Mouse (Mus musculus) kidney, postnatal 10 days (tissue): ENCODE measurements at regions not wholly inside any gene's neighbourhood (a gene's known extent, or its start where the extent isn't known, plus 50 kb on each side); places are given as distances from the start of the nearest gene placed in this dataset.

ENCODE experiments used
- DNase-seq: peaks from one replicate; pipeline ENCODE4 v3.0.0; 2021; ENCODE audit warnings: mixed read lengths

DNA sequence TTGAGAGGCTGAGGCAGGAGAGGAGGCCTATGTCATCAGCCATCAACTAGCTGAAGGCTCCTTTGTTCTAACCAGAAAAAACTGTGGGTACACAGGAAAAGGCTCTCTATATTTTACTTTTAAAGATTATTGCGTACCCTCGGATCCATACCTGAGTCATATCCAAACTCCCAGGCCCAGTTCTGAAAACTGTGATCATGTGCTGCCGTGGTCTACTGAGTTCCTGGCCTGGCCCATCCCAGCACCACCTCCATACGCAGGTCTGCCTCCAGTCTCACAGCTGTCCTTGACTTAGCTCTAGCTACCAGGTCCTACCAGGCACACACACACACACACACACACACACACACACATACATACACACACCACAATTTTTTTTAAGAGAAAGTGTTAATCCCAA, 87.0 kb upstream of the Hs6st1 start:
- DNase-seq = no peak

DNA sequence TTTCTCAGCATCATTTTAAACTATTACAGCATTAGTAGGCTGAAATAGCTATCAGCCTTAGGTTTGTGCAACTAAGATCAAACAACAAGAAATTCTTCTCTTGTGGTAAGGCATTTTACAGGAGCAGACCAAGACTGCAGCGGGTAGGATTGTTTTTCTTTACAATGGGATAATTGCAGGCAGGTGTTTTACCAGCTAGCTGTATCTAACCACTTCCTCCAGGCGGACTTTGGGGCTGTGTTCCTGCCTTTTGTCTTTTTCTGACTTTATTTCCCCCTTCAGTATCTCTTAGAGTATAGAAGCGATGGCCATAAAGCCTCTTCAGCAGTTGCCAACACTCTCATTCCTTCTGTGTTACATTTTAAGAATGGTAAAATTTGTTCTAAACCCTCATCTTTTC, 84.8 kb upstream of the Hs6st1 start:
- DNase-seq = no peak

DNA sequence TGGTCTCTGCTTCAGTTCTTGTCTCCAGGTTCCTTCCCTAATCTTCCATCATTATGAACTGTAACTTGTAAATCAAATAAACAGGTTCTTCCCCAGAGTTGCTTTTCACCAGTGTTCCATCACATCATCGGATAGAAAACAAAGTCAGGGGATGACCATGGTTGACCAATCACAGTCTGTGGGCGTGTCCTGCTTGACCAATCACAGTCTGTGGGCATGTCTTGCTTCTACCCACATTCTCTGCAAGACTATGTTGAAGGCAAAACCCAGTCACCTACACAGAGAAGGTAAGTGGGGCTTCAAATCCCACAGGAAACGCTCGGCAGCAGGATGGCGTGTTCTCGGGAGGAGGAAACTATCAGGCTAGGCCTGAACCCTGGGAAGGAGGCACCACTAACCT, 82.9 kb upstream of the Hs6st1 start:
- DNase-seq = no peak

DNA sequence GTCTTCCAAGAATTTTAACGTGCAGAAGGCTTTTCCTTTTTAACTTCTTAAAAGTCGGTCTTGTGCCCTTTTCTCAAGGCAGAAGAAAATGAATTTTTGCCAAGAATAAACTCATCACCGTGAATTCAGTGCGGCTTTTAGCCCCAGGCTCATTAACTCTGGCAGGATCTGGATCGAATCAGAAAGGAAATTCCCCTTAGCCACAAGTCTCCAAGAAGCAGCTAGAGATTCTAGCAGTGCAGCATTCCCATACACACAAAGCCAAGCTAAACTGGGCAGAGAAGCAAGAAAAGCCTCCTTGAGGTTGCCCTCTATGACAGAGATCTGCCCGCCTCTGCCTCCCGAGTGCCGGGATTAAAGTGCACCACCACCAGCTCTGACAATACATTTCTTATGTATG, 81.5 kb upstream of the Hs6st1 start:
- DNase-seq = no peak

DNA sequence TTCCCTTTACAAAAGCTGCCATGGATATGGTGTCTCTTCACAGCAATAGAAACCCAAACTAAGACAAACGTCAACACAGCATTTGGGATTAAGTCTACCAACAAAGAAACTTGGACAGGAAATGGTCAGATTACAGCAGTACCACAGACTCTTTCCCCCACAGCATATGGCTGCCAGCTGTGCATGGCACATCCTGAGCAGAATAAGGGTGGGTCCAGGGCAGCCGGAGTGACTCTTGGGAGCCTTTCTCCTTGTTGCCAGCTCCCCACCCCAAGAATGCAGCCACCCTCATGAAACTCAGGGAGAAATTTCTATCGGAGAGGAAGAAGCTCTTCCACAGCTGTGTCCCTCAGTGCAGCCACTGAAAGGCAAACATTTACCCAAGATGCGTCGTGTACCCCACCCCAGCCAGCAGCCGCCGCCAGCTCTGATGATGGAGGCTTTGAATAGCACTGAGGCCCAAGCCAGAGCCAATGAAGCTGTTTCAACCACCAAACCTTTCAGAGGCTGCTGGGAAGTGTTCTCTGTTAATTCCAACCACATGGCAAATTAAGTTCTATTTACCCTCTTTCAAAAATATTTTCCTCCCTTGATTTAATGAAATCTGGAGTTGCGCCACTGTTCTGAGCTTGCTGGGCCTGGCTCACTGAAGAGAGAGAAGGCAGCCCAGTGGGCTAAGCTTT, 75.8 kb upstream of the Hs6st1 start:
- no peak for DNase-seq

DNA sequence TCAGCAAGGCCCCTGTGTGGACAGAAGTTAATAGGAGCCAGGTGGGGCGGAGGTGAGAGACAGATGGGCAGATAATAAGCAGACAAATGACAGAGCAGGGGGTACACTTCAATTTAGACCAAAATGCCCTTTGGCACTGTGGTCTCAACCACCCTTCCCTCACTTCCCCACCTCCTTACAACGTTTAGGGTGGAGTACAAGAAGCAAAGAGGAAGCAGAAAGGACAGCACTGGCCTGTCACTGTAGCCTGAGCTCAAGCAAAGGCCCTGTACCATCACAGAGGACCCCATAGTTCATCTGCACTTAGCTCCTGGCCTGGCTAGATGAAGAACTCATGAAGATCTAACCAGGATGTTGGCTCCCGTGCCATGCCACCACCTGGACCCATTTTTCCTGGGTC, 75.3 kb upstream of the Hs6st1 start:
- DNase-seq = no peak

DNA sequence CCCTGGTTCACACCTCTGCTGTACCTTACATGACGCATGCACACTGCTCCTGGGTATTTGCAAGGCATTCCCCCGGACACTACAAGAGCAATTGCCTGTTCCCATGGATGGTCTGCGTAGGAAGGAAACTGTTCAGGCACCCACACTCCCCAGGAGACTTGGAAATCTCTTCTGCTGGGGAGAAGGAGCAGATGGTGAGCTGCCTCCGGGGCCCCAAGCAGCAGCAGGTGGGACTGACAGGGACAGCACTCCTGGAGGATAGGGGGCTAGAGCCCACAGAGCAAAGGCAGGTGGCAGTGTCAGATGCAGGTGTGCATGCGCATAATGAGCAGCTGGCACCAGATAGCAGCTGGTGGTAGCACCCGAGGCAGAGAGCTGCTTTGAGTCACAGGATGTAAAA, 72.5 kb upstream of the Hs6st1 start:
- no peak for DNase-seq

DNA sequence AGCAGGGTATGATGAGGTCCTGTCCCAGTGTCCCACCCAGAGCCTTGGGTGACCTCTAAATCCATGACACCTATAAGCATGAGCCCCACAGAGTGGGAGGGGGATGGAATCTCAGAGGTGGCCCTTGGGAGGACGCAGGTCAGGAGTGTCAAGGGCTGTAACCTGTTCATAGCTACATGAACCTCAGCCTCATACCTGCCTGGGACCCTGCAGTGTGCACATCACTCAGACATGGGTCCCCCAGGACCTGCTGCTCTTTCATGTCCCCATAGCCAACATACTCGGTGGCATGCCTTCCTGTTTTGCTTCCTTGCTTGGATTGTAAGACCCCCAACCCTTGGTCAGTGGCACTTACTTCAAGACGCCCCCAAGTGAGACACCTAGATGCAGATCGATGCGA, 66.9 kb upstream of the Hs6st1 start:
- DNase-seq = no peak

DNA sequence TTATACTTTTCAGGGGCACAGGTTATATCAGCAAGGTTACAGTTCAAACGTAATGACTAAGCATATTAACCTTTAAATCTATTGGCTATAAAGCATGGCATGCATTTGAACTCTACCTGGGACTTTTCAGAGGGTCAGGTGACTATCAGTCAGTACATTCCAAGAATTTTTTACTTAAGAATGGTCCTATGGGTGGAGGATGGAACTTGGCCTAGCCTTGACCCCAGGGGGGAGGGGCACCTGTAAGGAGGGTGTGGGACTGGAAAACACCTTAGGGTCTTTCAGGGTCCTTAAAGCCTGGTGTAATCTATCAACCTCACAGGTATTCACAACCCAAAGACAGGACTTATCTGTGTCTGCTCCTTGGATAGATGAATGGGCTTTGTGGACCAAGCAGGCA, 66.4 kb upstream of the Hs6st1 start:
- no peak for DNase-seq

DNA sequence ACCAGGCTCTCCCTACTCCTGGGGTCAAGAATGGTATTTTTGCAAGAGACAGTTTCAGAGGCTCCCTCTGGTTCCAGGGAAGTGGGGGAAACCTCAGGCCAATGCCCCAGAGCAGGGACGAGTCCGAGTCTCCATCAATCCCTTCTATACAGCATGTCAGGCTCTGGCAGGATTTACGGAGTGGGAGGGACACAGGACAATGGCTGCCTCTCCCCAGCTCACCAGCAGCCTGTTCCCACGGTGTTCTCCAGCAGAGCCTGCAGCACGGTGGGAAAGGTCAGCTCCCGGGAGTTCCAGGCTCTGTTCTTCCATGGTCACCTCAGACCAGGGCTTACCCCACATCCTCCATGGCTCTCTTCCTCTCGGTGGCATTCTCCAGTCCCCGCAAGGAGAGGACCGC, 64.6 kb upstream of the Hs6st1 start:
- no peak for DNase-seq

DNA sequence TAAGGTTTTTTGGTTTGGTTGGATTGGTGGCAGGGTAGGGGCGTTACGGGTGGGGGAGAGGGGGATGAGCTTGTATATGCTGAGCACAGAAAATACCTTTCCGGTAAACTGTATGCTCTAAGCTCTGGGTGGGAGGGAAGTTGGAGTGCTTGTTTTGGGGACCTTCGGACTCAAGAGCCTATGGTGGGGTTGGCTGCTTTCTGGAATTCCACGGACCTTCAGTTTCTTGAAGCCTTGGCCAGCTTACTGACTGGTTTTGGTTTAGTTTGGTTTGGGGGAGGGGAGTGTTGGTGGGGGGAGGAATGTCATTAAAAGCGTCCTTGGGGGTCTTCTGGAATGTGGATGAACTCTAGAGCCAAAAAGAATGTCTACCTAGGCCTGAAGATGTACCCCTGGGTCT, 59.6 kb upstream of the Hs6st1 start:
- DNase-seq = no peak

DNA sequence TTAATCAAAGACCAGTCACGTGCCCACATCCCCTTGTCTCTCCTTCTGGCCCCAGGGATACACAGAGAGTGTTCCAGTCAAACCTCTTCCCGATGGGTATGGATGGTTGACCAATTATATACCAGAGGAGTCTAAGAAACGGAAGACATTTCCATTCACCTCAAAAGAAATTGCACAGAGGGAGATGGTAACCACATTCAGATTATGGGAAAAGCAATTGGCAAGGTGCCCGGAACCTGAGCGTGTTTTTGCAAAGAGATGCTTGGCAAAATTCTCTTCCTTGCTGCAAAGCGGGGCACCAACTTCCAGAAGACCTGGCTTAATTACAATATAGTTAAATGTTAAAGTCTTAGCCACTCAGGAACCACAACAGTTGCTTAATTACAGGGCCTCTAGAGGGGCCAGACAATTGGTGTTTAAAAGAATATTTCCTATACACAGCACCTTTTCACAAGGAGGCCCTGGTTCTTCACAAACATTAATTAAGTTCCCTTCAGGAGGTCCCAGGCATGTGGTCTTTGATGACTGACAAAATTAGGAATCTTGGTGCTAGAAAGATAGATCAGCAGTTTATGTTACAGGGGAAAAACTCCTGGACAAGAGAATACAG, 59.1 kb upstream of the Hs6st1 start:
- peak; percentile 73 for DNase-seq

DNA sequence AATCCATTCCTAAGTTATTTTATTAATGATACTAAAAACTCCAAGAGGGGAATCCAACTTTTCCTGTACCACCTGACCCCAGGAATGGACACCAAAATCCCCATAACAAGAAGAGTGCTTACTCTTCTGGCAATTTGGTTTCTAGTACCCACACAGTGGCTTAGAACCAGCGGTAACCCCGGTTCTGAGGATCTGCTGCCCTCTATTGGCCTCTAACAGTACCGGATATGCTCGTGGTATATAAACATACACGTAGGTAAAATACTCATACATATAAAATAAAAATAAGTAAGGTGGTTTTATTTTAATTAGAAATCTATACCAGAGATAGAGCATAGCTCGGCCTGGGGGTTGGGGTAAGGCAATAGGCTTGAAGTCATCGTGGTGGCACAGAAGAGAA, 58.0 kb upstream of the Hs6st1 start:
- DNase-seq = no peak

DNA sequence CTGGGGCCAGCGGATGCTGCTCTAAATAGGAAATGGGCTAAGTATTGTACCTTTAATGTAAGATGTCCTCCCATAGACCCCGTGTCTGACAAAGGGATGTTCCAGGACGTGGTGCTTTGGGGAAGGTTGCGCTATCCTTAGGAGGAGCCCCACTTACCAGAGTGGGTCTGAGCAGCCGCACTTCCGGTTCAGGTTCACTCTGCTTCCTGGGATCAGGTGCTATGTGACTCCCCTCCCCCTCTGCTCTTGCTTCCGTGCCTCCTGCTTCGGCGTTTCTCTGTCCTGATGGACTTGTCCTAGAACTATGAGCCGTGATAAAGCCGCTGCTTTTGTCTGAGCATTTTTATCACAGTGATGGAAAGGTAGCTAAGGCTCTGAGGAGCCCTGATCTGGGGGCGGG, 57.4 kb upstream of the Hs6st1 start:
- no peak for DNase-seq

DNA sequence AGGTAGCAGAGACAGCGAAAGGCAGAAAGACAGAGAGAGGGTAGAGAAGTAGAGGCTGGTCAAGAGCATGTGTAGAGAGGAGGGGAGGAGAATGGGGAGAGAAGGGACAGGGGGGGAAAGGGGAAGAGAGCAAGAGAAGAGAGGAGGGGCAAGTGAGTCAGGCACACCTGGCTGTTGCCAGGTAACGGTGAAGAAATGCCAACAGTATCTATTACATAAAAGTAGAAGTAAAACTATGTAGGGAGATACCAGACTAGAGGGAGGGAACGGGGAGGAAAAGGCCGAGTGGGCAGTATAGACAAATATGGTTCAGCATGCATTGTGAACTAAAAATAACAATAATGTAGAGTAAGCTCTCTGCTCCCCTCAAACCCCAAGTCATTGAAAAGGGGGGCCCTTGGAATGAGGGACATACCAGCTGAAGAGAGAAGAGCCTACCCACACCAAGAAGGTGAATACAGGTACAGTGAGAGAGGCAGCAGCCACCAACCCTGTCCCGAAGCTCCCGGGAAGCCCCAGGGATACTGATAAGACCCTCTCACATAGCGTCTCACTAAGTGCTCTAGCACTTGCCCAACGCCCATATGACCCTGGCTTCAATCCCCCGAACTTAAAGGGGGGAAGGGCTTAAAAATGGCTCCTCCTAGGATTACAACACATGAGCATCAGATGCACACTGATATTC, 56.0 kb upstream of the Hs6st1 start:
- no peak for DNase-seq

DNA sequence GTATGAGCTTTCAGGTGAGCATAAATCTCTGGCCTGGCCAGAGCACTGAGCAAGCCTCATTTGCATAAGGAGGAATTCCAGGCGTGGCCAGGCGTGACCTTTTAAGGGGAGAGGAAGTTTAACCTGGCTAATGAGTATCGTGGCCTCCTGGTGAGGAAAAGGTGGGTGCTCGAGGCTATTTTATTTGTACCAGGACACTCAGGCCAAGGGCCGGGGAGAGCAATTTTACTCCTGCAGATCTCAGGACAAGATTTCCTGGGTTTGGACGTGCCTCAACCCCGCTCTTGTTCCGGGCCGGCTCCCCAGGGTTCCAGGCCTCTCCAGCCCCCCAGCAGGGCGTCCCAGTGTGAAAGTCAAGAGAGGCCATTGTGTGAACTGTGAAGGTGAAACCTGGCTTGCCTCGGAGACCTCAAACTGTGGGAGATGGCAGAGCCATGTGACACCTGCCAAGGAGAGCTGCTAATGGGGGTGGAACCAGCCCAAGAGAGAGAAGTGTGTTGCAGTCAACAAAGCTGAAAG, 54.3 kb upstream of the Hs6st1 start:
- peak; percentile 66 for DNase-seq

DNA sequence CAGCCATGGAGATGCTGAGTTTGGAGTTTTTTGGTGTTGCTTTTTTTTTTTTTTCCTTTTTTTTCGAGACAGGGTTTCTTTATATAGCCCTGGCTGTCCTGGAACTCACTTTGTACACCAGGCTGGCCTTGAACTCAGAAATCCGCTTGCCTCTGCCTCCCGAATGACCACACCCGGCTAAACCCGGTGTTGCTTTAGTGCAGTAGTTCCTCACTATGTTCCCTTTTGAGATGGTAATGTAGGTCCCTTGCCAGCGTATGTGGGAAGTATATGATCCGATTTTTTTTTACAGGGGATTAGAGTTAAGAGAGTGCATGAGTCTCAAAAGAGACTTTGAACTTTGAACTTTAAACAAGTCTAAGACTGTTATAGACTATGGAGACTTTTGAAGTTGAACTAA, 53.8 kb upstream of the Hs6st1 start:
- DNase-seq = no peak

DNA sequence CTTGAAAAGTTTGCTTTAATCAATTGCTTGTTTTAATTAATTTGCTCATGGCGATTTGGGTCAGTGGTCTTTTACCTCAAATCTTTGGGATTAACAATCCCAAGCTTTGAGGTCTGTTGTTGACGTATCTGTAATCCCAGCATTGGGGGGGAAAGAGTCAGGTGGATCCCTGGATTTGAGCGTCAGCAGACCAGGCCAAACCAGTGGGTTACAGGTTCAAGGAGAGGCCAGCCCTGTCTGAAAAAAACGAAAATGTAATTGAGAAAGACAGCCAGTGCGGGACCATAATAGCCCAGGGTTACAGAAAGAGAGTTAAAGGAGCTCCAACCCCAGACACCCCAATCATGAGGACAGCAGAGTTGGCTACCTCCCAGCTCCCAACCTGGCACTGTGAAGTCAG, 53.0 kb upstream of the Hs6st1 start:
- DNase-seq = no peak

DNA sequence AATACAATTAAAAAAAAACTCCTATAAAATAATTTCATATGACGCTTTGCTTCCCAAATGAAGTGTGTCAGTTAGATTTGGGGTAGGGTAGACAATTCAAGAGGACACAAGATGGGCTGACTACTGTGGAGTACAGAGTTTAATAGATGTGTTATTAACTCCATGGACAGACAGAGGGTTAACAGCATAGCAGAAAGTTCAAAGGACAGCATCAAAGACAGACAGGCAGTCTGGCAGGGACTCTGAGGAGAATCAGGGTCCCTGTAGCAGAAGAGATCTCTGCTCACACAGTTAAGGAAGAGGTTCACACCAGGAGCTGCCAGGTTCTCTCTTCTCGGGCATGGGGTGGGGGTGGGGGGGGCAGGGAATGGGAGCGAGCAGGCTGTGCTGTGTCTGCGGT, 51.6 kb upstream of the Hs6st1 start:
- DNase-seq = no peak

DNA sequence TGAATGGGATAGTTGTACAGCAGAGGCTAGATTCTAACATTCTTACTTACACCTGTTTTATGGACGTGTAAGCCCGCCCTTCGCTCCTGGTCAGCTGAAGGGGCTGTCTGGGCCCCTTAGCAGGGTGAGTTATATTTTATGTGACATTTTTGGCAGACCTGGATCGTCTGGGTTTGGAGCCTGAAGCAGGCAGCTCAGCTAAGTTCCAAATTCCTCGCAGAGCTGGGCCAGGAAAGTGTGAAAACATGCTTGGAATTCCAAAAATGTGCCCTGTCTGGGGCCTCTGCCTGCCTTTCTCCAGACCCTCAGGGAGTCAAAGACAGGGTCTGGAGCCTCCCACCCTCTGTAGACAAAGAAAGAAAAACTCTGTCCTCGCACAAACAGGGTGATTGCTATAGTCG, 51.1 kb upstream of the Hs6st1 start:
- peak; percentile 73 for DNase-seq

DNA sequence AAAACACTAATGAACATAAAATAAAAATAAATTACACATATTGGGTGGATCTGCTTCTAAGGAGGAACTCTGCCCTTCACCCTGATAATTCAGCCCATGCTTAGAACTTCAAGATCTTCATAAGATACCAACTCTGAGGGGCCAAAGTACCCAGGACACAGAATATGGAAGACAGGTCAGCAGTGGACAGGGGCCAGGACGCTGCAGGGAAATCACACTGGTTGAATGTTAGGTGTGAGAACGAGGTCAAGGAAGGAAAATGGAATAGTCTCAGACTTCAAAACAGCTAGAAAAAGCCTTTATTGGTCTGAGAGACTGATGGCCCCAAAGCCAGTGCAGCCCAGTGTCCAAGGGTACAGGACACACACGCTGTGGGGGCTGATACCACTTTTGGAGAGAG, 50.5 kb upstream of the Hs6st1 start:
- no peak for DNase-seq
